Mouse (Mus musculus) heart, embryonic 11.5 days (tissue): ENCODE measurements around the gene Gpr173. TPM values are rescaled to one million over a fixed set of nuclear protein-coding genes. Genes with fewer than 3 reads are reported as not detected.
"Not testable (repeated sequence)": the region's sequence is repeated elsewhere in the genome, so short reads cannot be mapped to it uniquely, and the experiment has no call there.

Source experiments
- ATAC-seq: fragments of 200-750 bp; cut with Nextera tagmentation; replicated peaks from 2 replicates; pipeline ENCODE4 v1.8.0; 2017; ENCODE audit warnings: moderate library complexity; ENCODE audit not compliant: insufficient number of reproducible peaks, low FRiP score, low TSS enrichment
- H3K27ac ChIP-seq: fragments of 300-500 bp; sonication (generic); 2 replicates; pipeline ENCODE4 v1.5.1; 2014; ENCODE audit warnings: mild to moderate bottlenecking, low read depth, low read length
- H3K27me3 ChIP-seq: fragments of 300-500 bp; sonication (generic); 2 replicates; pipeline ENCODE4 v1.6.1; 2014; ENCODE audit warnings: mild to moderate bottlenecking, low read length, mixed read lengths; ENCODE audit not compliant: control insufficient read depth, insufficient read depth
- H3K36me3 ChIP-seq: fragments of 300-500 bp; sonication (generic); 2 replicates; pipeline ENCODE4 v1.6.1; 2014; ENCODE audit warnings: mild to moderate bottlenecking, low read length, moderate library complexity, mixed read lengths; ENCODE audit not compliant: control insufficient read depth, insufficient read depth
- H3K4me1 ChIP-seq: fragments of 300-500 bp; sonication (generic); 2 replicates; pipeline ENCODE4 v1.6.1; 2014; ENCODE audit warnings: low read length; ENCODE audit not compliant: control insufficient read depth, insufficient read depth
- H3K4me2 ChIP-seq: fragments of 300-500 bp; sonication (generic); 2 replicates; pipeline ENCODE4 v1.6.1; 2014; ENCODE audit warnings: mild to moderate bottlenecking, moderate library complexity
- H3K4me3 ChIP-seq: fragments of 300-500 bp; sonication (generic); 2 replicates; pipeline ENCODE4 v1.5.1; 2014; ENCODE audit warnings: low read depth, low read length
- H3K9ac ChIP-seq: fragments of 300-500 bp; sonication (generic); 2 replicates; pipeline ENCODE4 v1.6.1; 2014; ENCODE audit warnings: mild to moderate bottlenecking, low read depth, low read length, moderate library complexity
- H3K9me3 ChIP-seq: fragments of 300-500 bp; sonication (generic); replicated peaks from 2 replicates; pipeline ENCODE4 v1.6.1; 2016; ENCODE audit warnings: low read length; ENCODE audit not compliant: control insufficient read depth
- WGBS: fragments of 180-500 bp; shearing (Covaris S2); extraction: QIAGEN DNeasy Blood & Tissue Kit; methylation state at CpG from one replicate; pipeline ENCODE4 v1.1.7; 2014; ENCODE audit not compliant: insufficient replicate concordance; 5-methylcytosine and 5-hydroxymethylcytosine counted together
- polyA plus RNA-seq: library from polyadenylated mRNA; unstranded; fragments of >200 nt; fragmentation: Nextera tagmentation; extraction: Ambion mirVana; gene quantifications from 2 replicates; pipeline ENCODE4 v1.2.1, GENCODE M21; 2014

Gene Gpr173
- polyA plus RNA-seq, 1 experiment from 2014 or later: 3.0 TPM

- ATAC-seq: no peak
- peaks cover 3% of the 10 kb centered on the region for H3K36me3 ChIP-seq
- peak overlapping the region; percentile 75 for H3K27ac ChIP-seq
- no peak overlapping the region; the same call in 1 of the 2 replicates for H3K9ac ChIP-seq
- H3K4me1 ChIP-seq: no peaks in the 10 kb centered on the region
- H3K9me3 ChIP-seq: no peaks in the 10 kb centered on the region
- H3K4me3 ChIP-seq: peak overlapping the region; percentile 62
- WGBS: 24% methylated on average over 6 of the region's 6 CpGs
- H3K27me3 ChIP-seq: peaks cover 37% of the 10 kb centered on the region
- peak overlapping the region; percentile 62 for H3K4me2 ChIP-seq
Measured at GRCm38 (mm10) chrX:152342903-152343302, 25.6 kb downstream of the Gpr173 start.

DNA sequence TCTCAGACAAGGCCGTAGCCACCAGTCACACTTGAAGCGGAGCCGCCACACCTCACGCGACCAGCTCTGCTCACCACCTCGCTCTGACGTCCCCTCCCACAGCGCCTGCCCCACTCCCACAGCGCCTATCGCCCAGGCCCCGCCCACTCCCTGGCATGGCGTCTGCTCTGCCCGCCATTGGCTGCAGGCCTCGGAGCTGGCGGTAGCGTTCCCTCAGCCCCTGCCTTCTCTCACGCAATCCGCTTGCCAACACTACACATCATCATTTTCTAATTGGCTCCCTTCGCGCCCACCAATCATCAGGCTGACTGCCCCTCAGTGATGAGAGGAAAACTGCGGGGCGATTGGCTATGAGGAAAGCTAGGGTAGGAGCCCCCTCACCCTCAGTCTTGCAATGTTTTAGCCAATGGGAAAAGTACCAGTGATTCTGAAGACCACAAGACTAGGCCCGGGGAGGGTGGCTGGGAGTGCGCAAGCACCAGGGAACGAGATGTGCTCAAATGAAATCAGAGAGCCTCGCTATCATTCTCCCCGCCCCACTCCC lies 26.1 kb downstream of the Gpr173 start, which contains the start of gene Tspyl2:
Gene Tspyl2, minus strand, starts transcription at position 68 of the 544 bp plus-strand sequence.
- Histone ChIP-seq H3K9me3 (no peaks in the 10 kb centered on the region), H3K27me3 (peaks cover 35% of the 10 kb centered on the region), H3K4me3 (peak within 1 kb of the TSS; percentile 62), H3K4me1 (no peaks in the 10 kb centered on the region), H3K36me3 (peaks cover 3% of the 10 kb centered on the region), H3K27ac (peak within 1 kb of the TSS; percentile 75), H3K9ac (peak within 1 kb of the TSS; percentile 82), H3K4me2 (peak within 1 kb of the TSS; percentile 62)
- ATAC-seq: peak; percentile 97
- 10% methylated on average over 27 of the region's 27 CpGs for WGBS

DNA sequence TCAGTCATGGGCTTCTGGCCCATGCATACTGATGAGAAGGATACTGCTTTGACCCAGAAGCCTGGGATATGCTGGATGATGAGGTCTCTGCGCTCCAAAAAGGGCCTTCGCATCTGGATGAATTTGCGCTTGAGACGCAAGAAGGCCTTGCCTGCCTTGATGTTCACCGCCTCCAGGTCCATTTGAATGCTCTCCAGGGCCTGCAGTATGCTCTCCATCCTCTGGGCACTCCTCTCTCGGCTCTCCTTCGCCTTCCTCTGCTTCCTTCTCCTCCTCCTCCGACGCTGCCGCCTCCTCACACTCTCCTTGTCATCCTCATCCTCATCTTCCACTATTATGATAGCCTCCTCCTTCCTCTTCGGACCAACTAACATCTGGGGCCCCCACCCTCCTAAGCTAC lies 27.0 kb downstream of the Gpr173 start:
- Histone ChIP-seq H3K4me3 (peak overlapping the region; percentile 62), H3K9ac (peak overlapping the region; percentile 82), H3K4me1 (0 out of 2 replicates have a peak, but pooled peaks cover 3% of the 10 kb centered on the region), H3K27ac (no peak overlapping the region), H3K4me2 (peak overlapping the region; percentile 62), H3K36me3 (peaks cover 3% of the 10 kb centered on the region), H3K9me3 (no peaks in the 10 kb centered on the region), H3K27me3 (peaks cover 31% of the 10 kb centered on the region)
- ATAC-seq: no peak
- 23% methylated on average over 11 of the region's 11 CpGs for WGBS

- 12% methylated on average over 33 of the region's 33 CpGs for WGBS
- peak; percentile 95 for ATAC-seq
- H3K27me3 ChIP-seq: peaks cover 19% of the 10 kb centered on the region
- no peaks in the 10 kb centered on the region for H3K9me3 ChIP-seq
- H3K27ac ChIP-seq: peak overlapping the region; percentile 88
- H3K4me1 ChIP-seq: 0 out of 2 replicates have a peak, but pooled peaks cover 3% of the 10 kb centered on the region
- peak overlapping the region; percentile 65 for H3K4me2 ChIP-seq
- peak overlapping the region; percentile 65 for H3K9ac ChIP-seq
- peaks cover 3% of the 10 kb centered on the region for H3K36me3 ChIP-seq
- H3K4me3 ChIP-seq: peak overlapping the region; percentile 30
Measured at GRCm38 (mm10) chrX:152336546-152337332, 31.8 kb downstream of the Gpr173 start.

- not testable (repeated sequence) for H3K9ac ChIP-seq, H3K4me1 ChIP-seq, H3K27ac ChIP-seq, H3K36me3 ChIP-seq, H3K9me3 ChIP-seq
- Histone ChIP-seq H3K4me2 (peak overlapping the region; percentile 65), H3K4me3 (peak overlapping the region; percentile 30), H3K27me3 (peaks cover 14% of the 10 kb centered on the region)
- 49% methylated on average over 4 of the region's 4 CpGs for WGBS
- ATAC-seq: 0 out of 2 replicates have a peak, but pooled peaks have one; percentile 3
Measured at GRCm38 (mm10) chrX:152336123-152336522, 32.4 kb downstream of the Gpr173 start.

DNA sequence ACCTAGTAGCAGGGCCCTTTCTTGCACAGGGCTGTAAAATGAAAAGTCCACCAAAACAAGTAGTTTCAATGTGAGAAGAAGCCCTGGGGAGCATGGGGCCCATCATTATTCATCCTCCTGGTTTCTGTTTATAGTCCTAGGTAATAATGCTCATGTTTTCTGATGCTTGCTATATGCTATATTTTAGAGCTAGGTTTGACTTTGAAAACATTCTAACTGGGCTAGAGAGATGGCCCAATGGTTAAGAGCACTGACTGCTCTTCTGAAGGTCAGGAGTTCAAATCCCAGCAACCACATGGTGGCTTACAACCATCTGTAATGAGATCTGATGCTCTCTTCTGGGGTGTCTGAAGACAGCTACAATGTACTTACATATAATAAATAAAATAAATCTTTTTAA lies 39.1 kb downstream of the Gpr173 start:
- not testable (repeated sequence) for H3K27ac ChIP-seq, H3K9me3 ChIP-seq, H3K9ac ChIP-seq, H3K4me2 ChIP-seq, ATAC-seq, H3K4me1 ChIP-seq, H3K27me3 ChIP-seq, H3K4me3 ChIP-seq, H3K36me3 ChIP-seq

GRCm38 (mm10) chrX:152327689-152328052 lies 40.8 kb downstream of the Gpr173 start:
- Histone ChIP-seq H3K9ac (0 out of 2 replicates have a peak overlapping the region, but pooled peaks have one; percentile 43), H3K36me3 (no peaks in the 10 kb centered on the region), H3K9me3 (no peaks in the 10 kb centered on the region), H3K27ac (no peak overlapping the region), H3K4me1 (no peaks in the 10 kb centered on the region), H3K4me3 (peak overlapping the region; percentile 63), H3K4me2 (peak overlapping the region; percentile 66), H3K27me3 (peaks cover 6% of the 10 kb centered on the region)
- WGBS: 22% methylated on average over 8 of the region's 8 CpGs
- ATAC-seq: no peak

DNA sequence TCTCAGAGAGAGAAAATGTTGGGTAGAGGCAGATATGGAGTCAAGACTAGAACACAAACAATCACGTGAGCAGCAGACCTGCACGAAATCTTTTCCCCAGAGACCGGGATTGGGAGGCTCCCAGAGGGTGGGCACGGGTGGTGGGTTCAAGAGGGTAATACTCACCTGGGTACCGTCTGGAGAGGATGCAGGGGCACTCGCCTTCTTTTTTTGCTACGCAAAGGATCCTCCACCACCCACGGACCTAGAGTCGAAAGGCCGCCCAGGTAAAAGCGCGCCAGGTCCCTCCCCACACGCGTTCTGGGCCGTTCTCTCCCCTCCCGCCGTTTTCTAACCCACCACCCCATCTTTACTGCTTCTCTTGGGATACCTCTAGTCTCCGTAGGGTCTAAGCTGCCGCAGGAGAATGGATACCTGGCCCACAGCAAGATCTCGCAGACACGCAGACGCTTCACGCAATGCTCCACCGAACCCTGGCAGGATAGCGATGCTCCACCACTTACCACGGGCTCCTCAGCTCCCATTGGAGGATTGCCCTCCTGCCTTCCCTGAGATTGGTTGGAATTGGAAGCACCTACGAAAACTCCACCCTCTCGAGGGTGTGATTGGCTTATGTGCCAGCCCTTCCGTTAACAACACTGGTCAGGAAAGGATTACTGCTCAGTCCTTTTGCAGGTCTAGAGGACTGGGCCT lies 41.4 kb downstream of the Gpr173 start, which contains the start of gene Kantr:
Gene Kantr, minus strand, starts transcription at position 500 of the 693 bp plus-strand sequence.
- 11% methylated on average over 29 of the region's 29 CpGs for WGBS
- H3K4me1 ChIP-seq: no peaks in the 10 kb centered on the region
- H3K9me3 ChIP-seq: no peaks in the 10 kb centered on the region
- ATAC-seq: peak; percentile 93
- H3K4me2 ChIP-seq: peak within 1 kb of the TSS; percentile 66
- peak within 1 kb of the TSS; percentile 63 for H3K4me3 ChIP-seq
- H3K9ac ChIP-seq: peak within 1 kb of the TSS; percentile 74
- H3K36me3 ChIP-seq: no peaks in the 10 kb centered on the region
- H3K27ac ChIP-seq: 0 out of 2 replicates have a peak within 1 kb of the TSS, but pooled peaks have one; percentile 22
- peaks cover 6% of the 10 kb centered on the region for H3K27me3 ChIP-seq
